Mouse (Mus musculus): ENCODE measurements around the gene Ist1.

Ist1 gene

GRCm38 (mm10) chr8:109693146-109693900 lies at the start of gene Ist1:
Gene Ist1 (minus strand): TSS chr8:109693260.
- DNase-seq = peak; percentile 99

DNA sequence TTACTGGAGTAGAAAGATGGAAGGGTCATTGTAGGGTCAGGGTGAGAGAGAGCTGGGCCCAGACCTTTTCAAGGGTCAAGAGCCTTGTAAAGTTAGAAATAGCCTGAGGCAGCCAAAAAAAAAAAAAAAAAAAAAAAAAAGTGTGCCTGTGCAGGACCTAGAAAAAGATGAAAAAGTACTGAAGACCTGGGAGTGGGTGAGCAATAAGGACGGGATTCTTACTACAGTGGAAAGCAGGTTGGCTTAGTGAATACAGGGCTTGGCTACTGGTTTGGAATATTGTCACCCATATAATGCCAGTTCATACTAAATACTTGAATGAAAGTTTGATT lies 45.0 kb upstream of the Ist1 start:
- DNase-seq = no peak

GRCm38 (mm10) chr8:109737237-109738048 lies 44.4 kb upstream of the Ist1 start, which contains the start of gene Atxn1l:
Gene Atxn1l (minus strand): TSS chr8:109737739.
- peak; percentile 90 for DNase-seq

- DNase-seq = no peak
These were observed 43.8 kb upstream of the Ist1 start for GRCm38 (mm10) chr8:109736819-109737218.

DNA sequence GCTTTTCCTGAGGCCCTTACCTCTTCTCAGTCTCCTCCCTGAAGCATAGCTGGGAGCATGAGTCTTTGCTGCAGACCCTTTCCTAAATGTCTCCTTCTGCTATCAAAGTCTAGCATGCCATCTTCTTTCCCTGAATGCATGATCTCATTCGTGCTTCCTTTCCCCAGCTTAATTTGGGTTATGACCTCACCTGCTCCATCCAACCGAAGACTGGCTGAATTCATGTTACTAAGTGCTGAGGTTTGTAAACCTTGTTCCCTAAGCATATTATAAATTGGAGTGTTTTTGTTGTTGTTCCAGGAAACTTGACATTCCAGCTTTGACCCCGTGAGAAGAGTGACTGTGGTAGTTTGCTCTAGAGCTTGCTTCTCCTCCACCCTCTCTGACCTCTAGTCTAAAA lies 41.0 kb upstream of the Ist1 start:
- no peak for DNase-seq

- no peak for DNase-seq
These were observed 38.0 kb upstream of the Ist1 start for GRCm38 (mm10) chr8:109731012-109731411.

GRCm38 (mm10) chr8:109725106-109725505 lies 32.0 kb upstream of the Ist1 start:
- no peak for DNase-seq

GRCm38 (mm10) chr8:109714961-109715360 lies 21.9 kb upstream of the Ist1 start:
- no peak for DNase-seq

DNA sequence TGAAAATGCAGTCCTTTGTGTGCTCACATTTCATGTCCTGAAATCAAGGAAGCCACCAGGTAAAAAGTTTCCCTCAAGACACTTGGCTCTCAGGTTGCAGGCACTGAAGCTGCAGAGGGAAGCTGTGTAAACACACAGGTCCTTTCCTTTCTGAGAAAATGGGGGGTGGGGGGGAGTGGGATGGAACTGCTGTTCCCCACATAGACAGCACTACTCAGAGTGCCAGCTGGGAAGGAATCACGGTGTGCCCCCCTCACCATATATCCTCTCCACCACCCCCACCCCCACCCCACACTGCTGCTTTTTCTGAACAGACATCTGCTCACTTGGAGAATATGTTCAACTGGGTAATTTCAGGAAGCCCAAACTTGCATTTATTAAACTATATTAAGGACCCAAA lies 19.5 kb upstream of the Ist1 start:
- no peak for DNase-seq

DNA sequence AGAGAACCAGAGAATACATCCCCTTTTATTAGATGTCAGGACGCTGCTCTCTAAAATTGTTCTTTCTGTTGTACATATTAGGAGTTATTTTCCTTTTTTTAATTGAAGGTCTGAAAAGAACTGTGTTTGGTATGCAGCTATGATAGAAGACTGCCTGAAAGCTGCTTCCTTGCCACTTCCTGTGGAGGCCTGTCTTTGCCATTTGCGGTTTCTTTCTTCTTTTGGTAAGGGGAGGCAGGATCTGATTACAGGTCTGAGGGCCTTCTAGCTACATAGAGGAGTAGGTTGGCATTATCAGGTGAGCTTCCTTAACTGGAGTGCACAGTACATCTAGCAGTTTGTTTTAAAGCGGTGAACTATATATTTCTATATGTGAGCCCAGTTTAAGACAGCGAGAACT lies 14.9 kb upstream of the Ist1 start:
- DNase-seq = no peak

DNA sequence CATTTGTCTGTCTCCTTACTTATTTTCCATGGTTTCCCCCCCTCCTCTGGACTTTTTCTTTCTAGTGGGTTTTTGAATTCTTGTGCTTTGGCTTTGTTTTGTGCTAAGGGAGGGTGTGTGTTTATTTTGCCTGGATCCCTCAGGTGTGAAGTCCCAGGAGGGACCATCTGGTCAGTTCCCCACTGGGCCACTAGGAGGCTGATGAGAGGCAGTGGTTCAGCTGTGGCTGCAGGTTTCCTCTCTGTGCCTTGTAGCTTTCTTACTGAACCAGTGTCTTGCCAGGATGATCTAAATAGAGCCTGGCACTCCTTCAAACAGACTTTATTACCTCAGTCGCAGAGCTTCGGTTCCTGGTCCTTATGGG lies 13.8 kb upstream of the Ist1 start:
- peak; percentile 93 for DNase-seq

- DNase-seq = no peak
These were observed 13.2 kb upstream of the Ist1 start for GRCm38 (mm10) chr8:109706076-109706873.

- peak; percentile 94 for DNase-seq
These were observed 12.4 kb upstream of the Ist1 start, which contains the start of gene Zfp821 for GRCm38 (mm10) chr8:109705320-109706075. Gene Zfp821 (plus strand): TSS chr8:109705546.

DNA sequence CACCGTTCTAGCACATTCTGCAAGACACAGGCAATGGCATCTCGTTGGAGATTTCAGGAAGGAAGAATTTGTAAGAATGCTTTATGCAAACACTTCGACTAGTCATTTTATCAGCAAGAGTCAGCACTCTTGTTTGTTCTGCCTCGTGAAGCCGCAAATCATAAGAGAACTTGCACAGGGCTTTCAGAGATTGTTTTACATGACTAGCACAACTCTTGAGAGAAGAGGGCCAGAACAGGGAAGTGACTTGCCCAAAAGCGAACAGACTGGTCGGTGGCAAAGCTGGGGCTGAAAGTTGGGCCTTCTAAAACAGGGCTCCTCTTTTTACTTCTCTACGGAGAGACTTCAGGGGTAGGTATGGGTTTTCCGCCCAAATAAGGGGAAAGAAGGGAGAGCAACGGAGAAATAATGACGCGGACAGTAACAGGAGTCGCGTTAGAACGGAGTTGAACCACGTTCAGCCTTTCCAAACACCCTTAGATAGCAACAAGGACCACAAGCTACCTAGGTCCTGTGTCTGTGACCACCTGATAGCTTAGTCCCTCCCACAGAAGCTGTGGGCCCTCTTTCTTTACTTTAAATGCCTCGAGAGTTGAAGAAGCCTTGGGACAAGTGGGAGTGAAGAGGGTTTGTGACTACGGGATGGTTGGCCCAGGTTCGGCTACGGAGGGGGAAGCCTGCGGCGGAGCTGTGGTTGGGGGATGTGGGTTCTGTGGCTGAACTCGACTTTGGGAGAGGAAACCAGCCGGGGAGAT lies 11.7 kb upstream of the Ist1 start:
- DNase-seq = peak; percentile 70

GRCm38 (mm10) chr8:109698477-109698876 lies 5.4 kb upstream of the Ist1 start:
- DNase-seq = no peak

- no peak for DNase-seq
These were observed 4.7 kb upstream of the Ist1 start for GRCm38 (mm10) chr8:109697754-109698153.

- DNase-seq = no peak
These were observed 1.1 kb upstream of the Ist1 start for GRCm38 (mm10) chr8:109694154-109694553.

DNA sequence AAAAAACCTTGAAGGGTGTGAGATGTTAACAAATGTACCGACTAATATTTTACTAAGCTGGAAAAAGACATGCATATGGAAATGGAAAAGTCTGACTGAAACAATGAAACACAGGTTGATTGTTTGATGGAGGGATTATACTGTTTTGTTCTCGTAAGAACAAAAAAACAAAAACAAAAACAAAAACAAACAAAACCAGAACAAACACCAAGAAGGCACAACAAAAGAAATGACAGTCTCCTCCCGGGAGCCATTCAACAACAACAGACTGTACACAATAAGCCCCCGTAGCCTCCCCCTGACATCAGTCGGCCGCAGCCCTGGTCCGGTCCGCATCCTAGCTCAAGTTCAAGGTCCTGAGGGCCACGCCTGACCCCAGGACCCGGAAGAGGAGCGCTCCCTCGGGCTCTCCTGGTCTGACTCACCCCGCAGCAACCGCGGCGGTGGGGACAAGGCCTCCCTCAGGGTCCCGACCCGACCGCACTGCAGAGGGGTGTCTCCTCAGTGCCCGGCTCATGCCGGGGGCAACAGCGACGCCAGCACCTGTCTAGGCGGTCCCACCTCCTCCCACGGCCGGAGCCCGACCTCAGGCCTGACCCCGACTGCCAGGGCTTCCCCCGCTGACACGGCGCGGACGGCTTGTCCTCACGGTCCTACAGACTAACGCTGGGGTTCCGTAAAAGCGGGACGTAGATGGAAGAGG lies 466 bp downstream of the Ist1 start:
- peak; percentile 45 for DNase-seq

- DNase-seq = no peak
These were observed 1.3 kb downstream of the Ist1 start for GRCm38 (mm10) chr8:109691769-109692168.

DNA sequence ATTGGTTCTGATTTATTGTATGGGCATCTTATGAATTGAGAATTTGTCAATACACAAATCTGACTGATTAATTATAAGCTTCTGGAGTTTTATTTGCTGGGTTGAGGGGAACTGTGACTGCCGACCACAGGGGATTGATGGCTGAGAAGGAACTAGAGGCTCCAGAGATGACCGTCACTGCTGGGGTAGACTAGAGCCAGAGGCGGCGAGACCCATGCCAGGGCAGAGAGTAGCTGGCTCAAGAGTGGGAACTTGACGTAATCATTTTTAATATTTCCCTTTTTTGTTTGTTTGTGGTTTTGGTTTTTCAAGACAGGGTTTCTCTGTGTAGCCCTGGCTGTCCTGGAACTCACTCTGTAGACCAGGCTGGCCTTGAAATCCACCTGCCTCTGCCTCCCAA lies 5.8 kb downstream of the Ist1 start:
- no peak for DNase-seq

- peak; percentile 47 for DNase-seq
These were observed 10.9 kb downstream of the Ist1 start for GRCm38 (mm10) chr8:109682120-109682519.

All from lung, postnatal 36 days (tissue).